Mouse (Mus musculus): Measurements from ENCODE around the gene Stmn1.

Stmn1 gene

GRCm38 (mm10) chr4:134517719-134518118 lies 49.6 kb downstream of the Stmn1 start:
- no peak for DNase-seq

GRCm38 (mm10) chr4:134518541-134518940 lies 50.4 kb downstream of the Stmn1 start:
- DNase-seq = no peak

GRCm38 (mm10) chr4:134519281-134519680 lies 51.2 kb downstream of the Stmn1 start:
- DNase-seq = no peak
